Mouse (Mus musculus) cerebellum, adult 2 months (tissue): ENCODE data around the gene Olfr938. TPM values are rescaled to one million over a fixed set of nuclear protein-coding genes. Genes with fewer than 3 reads are reported as not detected.

Experiments
- DNase-seq, 2 experiments: peaks; one replicate each; pipeline ENCODE4 v3.0.0; 2021
- H3K27ac ChIP-seq: fragments of 200-500 bp; 2 replicates; pipeline ENCODE4 v1.5.1; 2012; ENCODE audit warnings: low read length, control low read depth, inconsistent platforms; ENCODE audit not compliant: insufficient read depth
- H3K27me3 ChIP-seq: fragments of 200-500 bp; 2 replicates; pipeline ENCODE4 v1.6.1; 2012; ENCODE audit warnings: inconsistent platforms, mild to moderate bottlenecking, low read length, moderate library complexity; ENCODE audit not compliant: control insufficient read depth, insufficient read depth
- H3K4me1 ChIP-seq: fragments of 200-500 bp; 2 replicates; pipeline ENCODE4 v1.6.1; 2011; ENCODE audit warnings: low read length; ENCODE audit not compliant: control insufficient read depth, insufficient read depth
- H3K4me3 ChIP-seq: fragments of 200-500 bp; replicated peaks from 2 replicates; pipeline ENCODE3; 2011; ENCODE audit warnings: mild to moderate bottlenecking, low read depth, low read length, control low read depth; ENCODE audit not compliant: insufficient read depth
- CTCF ChIP-seq: fragments of 200-500 bp; IDR thresholded peaks from 2 replicates; pipeline ENCODE4 v1.5.1; 2011; ENCODE audit warnings: low read depth, mild to moderate bottlenecking, control low read depth, low read length, moderate library complexity, borderline replicate concordance; ENCODE audit not compliant: insufficient read depth
- POLR2A ChIP-seq: fragments of 200-500 bp; IDR thresholded peaks from 2 replicates; pipeline ENCODE4 v1.6.1; 2011; ENCODE audit warnings: low read length, control low read depth, borderline replicate concordance; ENCODE audit not compliant: insufficient read depth
- WGBS: fragments of 180-500 bp; shearing (Covaris S2); methylation state at CpG from one replicate; pipeline ENCODE4 v1.1.7; 2018; 5-methylcytosine and 5-hydroxymethylcytosine counted together
- polyA plus RNA-seq: library from polyadenylated mRNA; depleted of rRNA; stranded (reverse); fragments of >200 nt; gene quantifications from 2 replicates; pipeline ENCODE4 v1.2.3, GENCODE M21; 2012; rRNA removed

The Olfr938 gene
- not detected in 2 replicates for polyA plus RNA-seq

GRCm38 (mm10) chr9:39078787-39079186 lies at the start of gene Olfr938:
TSS of gene Olfr938 (minus strand) at chr9:39078887.
- DNase-seq = no peak
- Histone ChIP-seq H3K27me3 (no peaks in the 10 kb centered on the region), H3K4me3 (no peak within 1 kb of the TSS), H3K27ac (no peak within 1 kb of the TSS), H3K4me1 (no peaks in the 10 kb centered on the region)
- 91% methylated on average over 2 of the region's 2 CpGs for WGBS
- TF ChIP-seq POLR2A (no peak), CTCF (no peak)

DNA sequence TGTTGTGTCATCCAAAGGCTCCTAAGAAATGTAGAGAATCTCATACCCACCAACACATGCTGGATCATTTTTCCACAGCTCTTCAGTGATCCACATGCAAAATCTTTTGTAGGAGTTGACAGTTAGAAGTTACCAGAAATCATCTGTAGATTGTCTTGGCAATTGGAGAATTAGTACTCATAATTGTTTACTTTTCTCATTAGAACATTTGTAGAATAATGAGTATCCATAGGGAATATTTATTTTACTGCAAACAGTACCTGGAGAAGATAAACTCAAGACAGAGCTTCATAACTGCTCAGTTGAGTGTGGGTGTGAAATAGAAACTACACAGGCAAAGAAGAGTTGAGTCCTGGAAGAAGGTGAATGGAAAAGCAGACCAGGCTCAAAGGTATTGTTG lies 49.1 kb upstream of the Olfr938 start, which contains the start of gene Olfr27:
Gene Olfr27 (plus strand): TSS at position 301 of the 400 bp plus-strand sequence.
- no peaks in the 10 kb centered on the region for H3K27me3 ChIP-seq
- no peak within 1 kb of the TSS for H3K4me3 ChIP-seq
- H3K27ac ChIP-seq = no peak within 1 kb of the TSS
- no peak for DNase-seq
- TF ChIP-seq CTCF (no peak), POLR2A (no peak)
- no peaks in the 10 kb centered on the region for H3K4me1 ChIP-seq

DNA sequence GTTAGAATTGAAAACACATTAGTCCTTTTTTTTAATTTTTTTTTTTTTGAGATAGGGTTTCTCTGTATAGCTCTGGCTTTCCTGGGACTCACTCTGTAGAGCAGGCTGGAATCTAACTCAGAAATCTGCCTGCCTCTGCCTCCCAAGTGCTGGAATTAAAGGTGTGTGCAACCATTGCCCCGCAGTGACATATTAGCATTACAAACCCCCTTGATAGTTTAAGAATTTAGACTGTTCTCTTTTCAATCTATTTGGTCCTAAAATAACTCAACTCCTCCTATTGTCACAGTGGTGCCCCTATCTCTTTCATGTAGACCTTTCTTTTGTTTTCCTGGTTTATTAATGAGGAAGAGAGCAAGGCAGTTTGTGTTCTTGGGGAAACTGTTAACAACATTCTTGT lies 48.6 kb upstream of the Olfr938 start:
- TF ChIP-seq CTCF (no peak), POLR2A (no peak)
- H3K27me3 ChIP-seq = no peaks in the 10 kb centered on the region
- no peak overlapping the region for H3K4me3 ChIP-seq
- 75% methylated on average over 1 of the region's 1 CpGs for WGBS
- DNase-seq = no peak
- H3K4me1 ChIP-seq = no peaks in the 10 kb centered on the region
- H3K27ac ChIP-seq = no peak overlapping the region

GRCm38 (mm10) chr9:39064851-39065250 lies 13.8 kb downstream of the Olfr938 start, which contains the start of gene Olfr937:
TSS of gene Olfr937 (minus strand) at chr9:39064951.
- no peak for DNase-seq
- TF ChIP-seq POLR2A (no peak), CTCF (no peak)
- Histone ChIP-seq H3K27ac (no peak within 1 kb of the TSS), H3K27me3 (no peaks in the 10 kb centered on the region), H3K4me1 (no peaks in the 10 kb centered on the region), H3K4me3 (no peak within 1 kb of the TSS)
- 77% methylated on average over 1 of the region's 1 CpGs for WGBS

Other genes with a start within 250 kb of the Olfr938 start
- 0.05 TPM in 1 of 2 replicates, not detected in the other for gene Olfr924, start 234.4 kb downstream of the Olfr938 start, polyA plus RNA-seq
- not detected in 2 replicates for gene Olfr26, start 223.8 kb downstream of the Olfr938 start, polyA plus RNA-seq
- 0.10 TPM in 1 of 2 replicates, not detected in the other for gene Olfr926, start 201.8 kb downstream of the Olfr938 start, polyA plus RNA-seq
- gene Olfr930, start 149.1 kb downstream of the Olfr938 start, polyA plus RNA-seq = not detected in 2 replicates
- not detected in 2 replicates for gene Olfr933, start 106.6 kb downstream of the Olfr938 start, polyA plus RNA-seq
- not detected in 2 replicates for gene Olfr934, start 90.6 kb downstream of the Olfr938 start, polyA plus RNA-seq
- not detected in 2 replicates for gene Olfr935, start 79.2 kb downstream of the Olfr938 start, polyA plus RNA-seq
- not detected in 2 replicates for gene Olfr146, start 55.5 kb downstream of the Olfr938 start, polyA plus RNA-seq
- gene Olfr937, start 13.9 kb downstream of the Olfr938 start, polyA plus RNA-seq = not detected in 2 replicates
- gene Olfr27, start 49.2 kb upstream of the Olfr938 start, polyA plus RNA-seq = not detected in 2 replicates
- gene Olfr943, start 87.4 kb upstream of the Olfr938 start, polyA plus RNA-seq = not detected in 2 replicates
- gene Olfr944, start 123.0 kb upstream of the Olfr938 start, polyA plus RNA-seq = not detected in 2 replicates
- gene Olfr1537, start 171.1 kb upstream of the Olfr938 start, polyA plus RNA-seq = not detected in 2 replicates
- gene Olfr945, start 197.9 kb upstream of the Olfr938 start, polyA plus RNA-seq = not detected in 2 replicates
- not detected in 2 replicates for gene Olfr948, start 247.2 kb upstream of the Olfr938 start, polyA plus RNA-seq